Mouse (Mus musculus) T-helper 1 cell (primary cell): Measurements from ENCODE around the gene Gstm6.

Experiments used
- in situ Hi-C: fragments of 300-600 bp; cut with MboI, MseI; formaldehyde crosslinking; loops from one replicate; pipeline ENCODE4 v1.15.1; 2025; ENCODE audit warnings: high pct_unique_total_duplicates

Gene Gstm6

DNA sequence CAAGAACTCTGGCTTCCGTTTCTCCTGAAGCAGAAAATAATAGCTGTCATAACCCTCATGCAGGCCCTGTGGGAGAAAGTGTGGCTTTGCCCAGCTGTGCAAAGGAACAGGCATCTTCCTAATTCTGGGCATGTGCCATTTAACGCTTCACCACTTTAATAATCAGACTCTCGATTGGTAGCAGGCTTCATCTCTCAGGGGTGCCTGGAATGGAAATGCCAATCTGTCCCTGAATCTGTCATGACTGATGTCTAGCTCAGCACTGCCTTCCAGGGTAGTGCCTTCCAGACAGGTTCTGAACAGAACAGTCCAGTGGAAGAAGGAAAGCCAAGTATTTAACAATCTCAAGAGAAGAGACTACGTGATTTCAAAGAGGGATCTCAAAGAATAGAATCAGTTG, 2.3 kb downstream of the Gstm6 start:
- in situ Hi-C loops, result no loop called here

DNA sequence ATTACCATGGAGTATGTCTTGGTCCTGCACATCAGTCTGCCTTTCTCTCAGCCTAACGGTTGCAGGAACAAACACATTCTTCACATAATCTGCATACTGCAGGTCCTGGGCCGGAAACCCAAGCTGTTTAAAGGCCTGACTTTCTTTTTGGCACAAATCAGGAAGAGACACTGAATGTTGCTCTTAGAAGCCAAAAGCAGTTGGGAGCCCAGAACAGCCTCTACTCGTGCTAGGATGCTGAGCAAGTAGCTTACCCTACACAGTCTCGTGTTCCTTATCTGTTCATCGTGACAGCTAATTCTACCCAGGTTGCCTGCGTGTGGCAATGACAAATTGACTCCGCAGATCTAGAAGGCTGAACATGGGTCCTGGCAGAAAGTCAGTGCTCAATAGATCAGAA, 3.0 kb downstream of the Gstm6 start:
- in situ Hi-C loops, result no loop called here

DNA sequence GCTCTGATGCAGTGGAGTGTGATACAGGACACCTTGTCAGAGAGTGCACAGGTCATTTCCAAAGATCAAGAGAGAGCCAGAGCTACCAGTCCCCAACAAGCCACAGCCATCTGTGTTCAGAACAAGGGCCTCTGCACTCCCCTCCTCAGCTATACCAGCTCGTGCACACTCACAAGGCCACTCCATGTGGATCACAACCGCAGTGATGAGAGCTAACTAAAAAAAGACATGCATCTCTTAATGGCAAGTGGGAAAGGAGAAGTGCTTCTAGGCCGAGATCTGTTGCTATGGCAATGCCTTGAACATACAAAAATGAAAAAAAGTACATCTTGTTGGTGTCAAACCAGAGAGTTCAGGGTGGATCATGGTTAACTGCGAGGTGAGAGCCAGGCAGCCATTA, 3.7 kb downstream of the Gstm6 start:
- in situ Hi-C loops, result no loop called here

DNA sequence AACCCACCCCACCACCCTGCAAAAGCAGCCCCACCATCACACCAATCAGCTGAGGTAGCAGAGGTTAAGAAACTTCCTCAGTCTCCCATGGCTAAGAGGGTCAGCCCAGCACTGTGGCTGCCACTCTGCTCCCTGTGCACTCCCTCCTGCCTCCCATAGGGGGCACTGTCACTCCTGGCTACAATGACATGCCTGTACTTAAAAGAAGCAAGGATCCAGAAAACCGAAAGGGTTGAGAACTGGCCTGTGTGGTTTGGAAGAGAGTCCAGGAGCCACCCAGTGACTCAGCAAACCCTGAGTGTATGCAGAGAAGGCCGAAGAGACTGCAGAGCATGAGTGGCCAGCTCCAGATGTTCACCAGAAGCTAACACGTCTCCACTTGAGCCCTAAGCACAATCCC, 4.1 kb downstream of the Gstm6 start:
- in situ Hi-C loops, result no loop called here

DNA sequence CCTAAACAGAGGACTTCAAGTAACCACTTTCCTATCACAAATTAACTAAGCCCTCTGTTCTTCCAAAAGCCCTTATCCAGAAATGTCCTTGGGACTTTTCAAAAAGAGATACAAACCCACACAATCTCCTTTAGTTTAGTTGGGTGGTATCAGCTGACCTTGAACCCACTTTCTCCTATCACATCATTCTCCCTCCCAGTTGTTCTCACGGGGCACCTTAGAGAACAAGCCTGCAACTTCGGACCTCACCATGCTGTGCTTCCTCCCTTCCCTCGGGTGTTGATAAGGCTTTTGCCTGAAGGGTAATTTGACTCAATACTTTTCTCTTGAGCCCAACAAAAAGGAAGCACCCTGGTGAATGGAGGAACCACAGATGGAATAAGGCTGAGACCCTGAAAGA, 7.7 kb downstream of the Gstm6 start:
- in situ Hi-C loops, result no loop called here

DNA sequence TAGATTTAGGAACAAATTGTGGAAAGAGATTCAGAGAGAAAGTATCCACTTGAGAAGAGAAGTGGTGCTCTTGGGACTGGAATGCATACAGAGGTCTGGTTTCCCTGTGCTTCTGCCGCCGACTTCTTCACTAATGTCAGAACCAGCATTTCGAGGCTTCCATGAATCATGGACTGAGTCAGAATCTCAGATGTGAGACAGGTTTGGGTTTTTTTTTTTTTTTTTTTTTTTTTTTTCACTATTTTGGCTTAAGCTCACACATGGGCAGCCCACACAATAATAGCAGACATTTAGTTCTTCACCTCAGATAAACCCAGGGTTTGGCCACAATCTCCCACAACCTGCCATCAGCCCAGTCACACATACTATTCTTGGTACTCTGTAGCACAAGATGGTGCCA, 8.3 kb downstream of the Gstm6 start:
- in situ Hi-C loops, result no loop called here

DNA sequence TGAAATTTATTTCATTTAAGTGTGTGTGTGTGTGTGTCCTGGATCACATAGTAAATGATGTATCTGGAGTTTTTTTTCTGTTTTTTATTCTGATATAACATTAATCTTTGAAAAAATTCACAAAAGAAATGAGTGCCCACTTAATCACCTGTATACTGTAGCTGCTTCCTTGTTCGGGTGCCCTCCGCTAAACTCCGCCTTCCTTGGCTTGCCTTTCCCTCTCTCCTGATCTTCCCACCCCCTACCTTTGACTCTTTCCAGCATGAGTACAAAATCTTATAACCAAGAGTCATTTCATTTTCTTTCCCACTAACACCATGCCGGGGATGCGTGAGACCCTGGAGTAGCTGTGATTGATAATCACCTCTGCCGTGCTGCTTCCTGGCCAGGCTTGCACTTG, 11.4 kb downstream of the Gstm6 start:
- in situ Hi-C loops, result no loop called here

DNA sequence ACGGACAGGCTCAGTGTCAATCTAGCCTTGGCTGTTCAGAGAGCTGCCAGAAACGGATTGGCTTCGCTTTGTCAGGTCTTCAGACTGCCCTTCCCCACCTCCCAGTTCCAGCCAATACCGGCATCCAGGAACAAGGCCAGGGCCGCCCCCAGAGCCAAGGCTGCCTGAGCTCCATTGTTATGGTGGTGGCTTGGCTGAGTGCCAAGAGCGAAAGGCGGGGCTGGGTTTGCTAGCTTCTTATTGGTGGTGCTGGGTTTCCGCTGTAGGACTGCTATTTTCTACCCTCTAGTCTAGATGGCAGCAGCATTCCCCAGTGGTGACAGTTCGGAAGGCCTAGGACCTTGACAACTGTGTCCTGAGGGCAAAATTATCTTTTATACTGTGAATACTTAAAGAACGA, 11.9 kb downstream of the Gstm6 start, which contains the start of gene Gstm7:
Gstm7 (minus strand) TSS at position 148 of the 400 bp plus-strand sequence.
- in situ Hi-C loops, result no loop called here

DNA sequence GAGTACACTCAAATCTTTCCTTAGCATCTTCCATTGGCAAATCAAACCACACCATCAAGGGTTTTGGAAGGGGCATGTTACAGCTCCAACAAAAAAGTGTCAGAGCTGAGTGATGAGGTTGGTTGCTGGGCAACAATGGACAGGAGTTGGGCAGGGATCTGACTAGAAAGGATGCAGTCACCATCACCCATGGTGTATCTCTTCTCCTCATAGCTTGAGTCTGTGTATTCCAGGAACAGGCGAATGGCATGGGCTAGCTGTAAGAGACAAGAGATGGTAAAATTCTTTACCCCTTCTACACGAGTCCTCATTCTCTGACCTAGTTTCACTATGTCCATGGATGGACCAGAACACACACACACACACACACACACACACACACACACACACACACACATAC, 12.4 kb downstream of the Gstm6 start:
- in situ Hi-C loops, result no loop called here

DNA sequence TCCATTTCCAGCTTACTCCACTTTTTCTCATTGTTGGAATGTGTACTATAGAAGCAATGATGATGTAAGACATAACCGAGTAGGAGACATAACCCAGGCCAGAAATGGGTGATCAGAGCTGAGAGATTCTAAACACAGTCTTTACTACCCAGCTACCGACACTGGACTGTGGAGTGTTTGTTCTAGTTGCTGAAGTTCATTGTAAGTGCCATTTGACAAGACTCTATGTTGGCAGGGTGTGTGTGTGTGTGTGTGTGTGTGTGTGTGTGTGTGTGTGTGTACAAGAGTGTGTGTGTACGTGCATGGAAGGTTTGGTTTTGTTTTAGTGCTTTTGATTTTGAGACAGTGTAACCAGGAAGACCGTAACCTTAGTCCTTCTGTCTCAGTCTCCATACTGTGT, 13.8 kb downstream of the Gstm6 start:
- in situ Hi-C loops, result no loop called here

DNA sequence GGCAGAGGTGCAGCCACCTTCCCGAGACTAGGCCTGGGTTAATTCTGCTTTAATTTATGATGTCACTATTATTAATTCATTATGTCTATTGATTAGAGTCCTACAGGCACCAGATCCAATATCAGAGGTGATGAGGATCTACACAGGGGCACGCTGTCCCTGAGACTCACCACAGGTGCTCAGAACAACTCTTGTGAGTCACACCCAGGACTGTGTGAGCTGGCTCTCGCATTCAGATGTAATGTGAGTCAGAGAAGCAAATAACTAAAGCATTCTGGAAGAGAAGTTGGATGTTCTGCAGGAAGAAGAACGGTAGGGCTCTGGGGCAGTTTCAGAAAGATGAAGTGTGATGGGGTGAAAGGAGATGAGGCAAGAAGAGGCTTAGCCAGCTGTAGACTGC, 14.3 kb downstream of the Gstm6 start:
- in situ Hi-C loops, result no loop called here

DNA sequence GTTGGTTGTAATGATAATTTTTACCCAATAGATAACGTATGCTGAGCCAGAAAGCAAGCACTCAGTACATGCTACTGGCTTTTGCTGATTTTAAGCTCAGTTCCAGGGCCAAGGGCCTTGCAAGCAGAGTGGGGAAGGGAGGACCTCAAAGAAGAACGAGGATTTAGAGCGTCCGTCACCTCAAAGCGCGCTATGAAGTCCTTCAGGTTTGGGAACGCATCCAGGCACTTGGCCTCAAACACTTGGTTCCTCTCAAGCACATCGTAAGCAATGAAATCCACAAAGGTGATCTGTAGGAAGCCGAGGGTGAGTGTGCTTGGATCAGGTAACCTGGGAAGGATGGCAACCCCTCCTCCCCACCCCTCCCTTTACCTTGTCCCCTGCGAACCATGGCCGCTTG, 14.9 kb downstream of the Gstm6 start:
- in situ Hi-C loops, result no loop called here

DNA sequence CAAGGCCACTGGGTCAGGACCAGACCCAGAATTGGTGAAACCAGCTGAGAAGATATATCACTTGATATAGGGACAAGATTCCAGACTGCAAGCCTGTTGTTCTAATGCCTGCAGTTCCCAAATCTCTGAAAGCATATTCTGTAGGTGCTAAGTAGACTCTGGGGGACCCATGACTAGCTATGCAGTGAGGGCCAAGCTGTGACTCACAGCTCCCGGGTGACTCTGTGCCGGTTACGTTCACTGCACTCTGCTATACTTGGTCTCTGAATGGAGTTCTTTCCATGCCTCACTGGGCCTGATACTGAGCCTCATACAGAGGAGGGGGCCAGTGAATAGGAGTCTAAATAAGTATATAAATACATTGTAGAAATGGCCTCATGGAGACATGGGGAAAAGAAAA, 15.7 kb downstream of the Gstm6 start:
- in situ Hi-C loops, result no loop called here

DNA sequence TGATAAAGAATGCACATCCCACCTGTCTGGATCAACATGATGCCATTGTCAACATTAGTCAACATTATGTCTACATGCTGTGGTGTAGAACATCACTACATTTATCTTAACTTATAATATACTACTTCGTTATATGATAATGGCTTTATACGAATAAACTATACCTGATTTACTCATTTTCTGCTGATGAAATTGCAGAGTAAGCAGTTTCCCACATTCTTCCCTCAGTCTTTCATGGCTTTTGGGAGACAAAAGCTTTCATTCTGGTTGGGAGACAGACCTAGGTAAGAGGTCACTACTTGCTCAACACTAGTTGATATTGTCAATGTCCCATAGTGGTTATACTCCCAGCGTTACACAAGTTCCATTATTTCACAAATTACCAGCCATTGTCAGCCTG, 18.2 kb downstream of the Gstm6 start:
- in situ Hi-C loops, result no loop called here

DNA sequence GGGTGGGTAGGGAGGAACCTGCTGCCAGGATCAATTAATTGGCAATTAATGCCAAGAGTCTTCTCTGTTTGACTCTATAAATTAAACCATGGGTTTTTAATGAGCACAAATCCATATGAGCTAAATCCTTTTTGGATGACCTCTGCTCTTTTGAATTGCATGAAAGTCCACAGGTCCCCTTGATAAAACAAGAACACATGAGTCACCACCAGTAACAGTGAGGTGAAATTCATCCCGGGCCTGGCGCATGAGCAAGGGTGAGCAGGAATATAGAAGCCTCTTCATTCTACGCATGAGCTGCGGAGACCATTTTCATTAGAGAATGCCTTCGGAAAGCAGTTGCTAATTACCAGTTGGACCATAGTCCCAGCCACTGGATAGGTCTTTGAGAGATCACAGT, 23.2 kb downstream of the Gstm6 start:
- in situ Hi-C loops, result no loop called here

DNA sequence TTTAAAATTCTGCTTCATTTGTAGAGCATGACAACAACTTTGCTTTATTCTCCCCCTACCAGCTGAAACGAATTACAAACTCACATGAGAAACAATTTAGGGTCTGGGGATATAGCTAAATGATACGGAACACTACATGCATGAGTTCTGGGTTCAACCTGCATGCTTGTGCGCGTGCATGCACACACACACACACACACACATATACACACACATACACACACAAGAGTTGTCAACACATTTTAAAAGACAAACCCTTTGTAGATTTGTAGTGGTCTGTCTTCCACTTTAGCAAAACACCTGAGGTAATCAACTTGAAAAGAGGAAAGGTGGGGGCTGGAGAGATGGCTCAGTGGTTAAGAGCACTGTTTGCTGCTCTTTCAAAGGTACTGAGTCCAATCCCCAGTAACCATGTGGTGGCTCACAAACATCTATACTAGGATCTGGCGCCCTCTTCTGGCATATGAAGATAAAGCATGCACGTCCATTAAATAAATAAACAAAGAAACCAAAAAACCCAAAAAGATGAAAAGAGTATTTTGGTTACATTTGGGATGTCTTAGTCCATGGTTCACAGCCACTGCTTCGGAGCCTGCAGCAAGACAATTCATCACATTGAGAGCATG, 25.7 kb downstream of the Gstm6 start:
- in situ Hi-C loops, result no loop called here

DNA sequence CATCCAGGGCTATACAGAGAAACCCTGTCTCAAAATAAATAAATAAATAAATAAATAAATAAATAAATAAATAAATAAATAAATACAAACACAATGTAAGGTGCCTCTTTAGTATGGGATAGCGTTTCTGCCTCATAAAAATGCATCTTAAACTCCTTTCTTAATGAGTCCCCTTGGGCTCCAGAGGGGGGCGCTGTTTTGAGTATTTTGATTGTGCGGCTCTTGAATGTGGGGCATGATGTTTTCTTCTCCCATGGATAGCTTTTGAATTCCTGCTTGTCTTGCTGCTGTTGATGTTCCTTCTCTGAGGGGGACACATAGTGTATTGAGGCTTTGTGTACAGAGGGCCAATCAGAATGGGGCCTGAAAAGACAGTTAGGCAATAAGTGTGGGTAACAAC, 26.5 kb downstream of the Gstm6 start:
- in situ Hi-C loops, result no loop called here

DNA sequence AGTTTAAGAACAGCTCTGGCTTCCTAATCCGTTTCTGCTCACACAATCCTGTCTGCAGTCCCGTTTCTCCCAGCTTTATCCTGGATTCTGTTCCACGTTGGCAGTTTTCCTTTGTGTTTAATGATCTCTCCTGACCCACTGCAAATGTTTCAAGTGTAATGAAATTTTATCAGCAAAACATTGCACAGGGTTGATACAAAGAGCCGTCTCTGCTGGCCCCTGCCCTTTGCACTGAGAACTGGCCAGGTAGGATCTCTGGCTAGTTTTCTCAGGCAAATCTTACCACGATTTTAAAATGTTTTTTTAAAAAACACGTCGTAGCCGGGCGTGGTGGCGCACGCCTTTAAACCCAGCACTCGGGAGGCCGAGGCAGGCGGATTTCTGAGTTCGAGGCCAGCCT, 26.9 kb downstream of the Gstm6 start:
- in situ Hi-C loops, result no loop called here

DNA sequence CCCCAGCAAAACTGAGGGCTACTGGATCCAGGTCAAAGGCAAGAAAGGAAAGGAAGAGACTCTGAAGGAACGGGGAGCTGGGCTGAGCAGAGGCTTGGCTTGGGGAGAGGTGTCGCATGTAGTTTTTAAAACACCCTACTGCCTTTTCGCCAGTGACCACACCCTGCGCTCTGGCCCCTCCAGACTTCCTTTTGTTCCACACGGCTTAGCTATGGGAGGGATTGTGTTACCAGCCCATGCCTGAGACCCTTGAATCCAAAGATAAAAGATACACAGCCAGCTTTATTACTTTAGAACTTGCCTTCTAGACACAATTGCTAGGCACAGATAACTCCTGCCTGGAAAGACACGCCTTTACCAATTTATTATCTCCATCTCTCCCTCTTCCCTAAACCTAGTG, 37.6 kb downstream of the Gstm6 start:
- in situ Hi-C loops, result no loop called here

DNA sequence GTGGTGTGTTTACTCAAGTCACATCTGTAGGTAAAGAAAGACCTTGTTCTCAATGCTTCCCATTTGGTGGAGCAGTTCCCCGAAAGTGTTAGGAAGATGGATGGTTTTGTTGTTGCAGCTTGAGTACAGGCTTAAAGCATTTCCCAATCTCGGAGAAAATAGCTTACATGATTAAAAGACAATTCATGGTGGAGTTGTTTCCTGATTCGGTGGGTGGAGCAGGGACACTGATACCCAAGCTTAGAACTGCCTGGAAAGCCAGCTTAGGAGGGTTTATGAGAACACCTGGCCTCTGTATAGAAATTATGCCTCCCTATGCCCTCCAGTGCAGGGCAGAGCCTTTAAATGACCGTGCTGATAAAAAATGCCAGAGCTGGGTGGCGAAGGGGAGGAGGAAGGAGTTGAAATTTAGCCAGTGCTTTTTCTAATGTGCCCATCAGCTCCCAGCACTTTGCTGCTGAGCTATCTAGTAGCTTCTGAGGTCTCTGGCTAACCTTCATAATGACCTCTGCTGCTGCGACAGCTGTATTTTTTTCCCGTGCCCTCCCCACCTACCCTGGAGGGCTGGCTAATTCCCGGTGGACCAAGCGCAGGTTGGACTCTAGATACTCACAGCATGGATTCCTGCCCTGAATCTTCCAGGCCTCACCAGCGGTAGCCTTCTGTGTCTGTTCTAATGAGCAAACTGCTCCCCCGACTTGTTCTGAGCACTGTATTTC, 42.4 kb downstream of the Gstm6 start:
- in situ Hi-C loops, result no loop called here

DNA sequence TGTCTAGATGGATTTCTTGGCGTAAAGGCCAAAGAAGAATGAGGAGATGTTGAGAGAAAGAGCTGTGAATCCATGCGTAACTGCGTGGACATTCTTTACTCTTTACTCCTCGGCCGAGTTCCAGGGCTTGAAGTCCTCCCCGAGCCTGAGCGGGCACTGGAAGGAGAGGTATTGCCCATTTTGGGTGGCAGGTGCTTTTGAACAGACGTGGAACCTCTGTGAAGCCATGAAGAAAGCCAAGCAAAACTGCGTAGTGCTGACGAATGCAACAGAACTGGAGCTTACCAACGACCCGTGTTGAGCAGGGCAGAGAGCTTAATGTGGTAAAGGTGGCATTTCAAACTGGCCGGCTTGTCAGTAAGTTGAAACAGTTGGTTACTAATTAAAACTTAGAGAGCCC, 44.9 kb downstream of the Gstm6 start:
- in situ Hi-C loops, result no loop called here

DNA sequence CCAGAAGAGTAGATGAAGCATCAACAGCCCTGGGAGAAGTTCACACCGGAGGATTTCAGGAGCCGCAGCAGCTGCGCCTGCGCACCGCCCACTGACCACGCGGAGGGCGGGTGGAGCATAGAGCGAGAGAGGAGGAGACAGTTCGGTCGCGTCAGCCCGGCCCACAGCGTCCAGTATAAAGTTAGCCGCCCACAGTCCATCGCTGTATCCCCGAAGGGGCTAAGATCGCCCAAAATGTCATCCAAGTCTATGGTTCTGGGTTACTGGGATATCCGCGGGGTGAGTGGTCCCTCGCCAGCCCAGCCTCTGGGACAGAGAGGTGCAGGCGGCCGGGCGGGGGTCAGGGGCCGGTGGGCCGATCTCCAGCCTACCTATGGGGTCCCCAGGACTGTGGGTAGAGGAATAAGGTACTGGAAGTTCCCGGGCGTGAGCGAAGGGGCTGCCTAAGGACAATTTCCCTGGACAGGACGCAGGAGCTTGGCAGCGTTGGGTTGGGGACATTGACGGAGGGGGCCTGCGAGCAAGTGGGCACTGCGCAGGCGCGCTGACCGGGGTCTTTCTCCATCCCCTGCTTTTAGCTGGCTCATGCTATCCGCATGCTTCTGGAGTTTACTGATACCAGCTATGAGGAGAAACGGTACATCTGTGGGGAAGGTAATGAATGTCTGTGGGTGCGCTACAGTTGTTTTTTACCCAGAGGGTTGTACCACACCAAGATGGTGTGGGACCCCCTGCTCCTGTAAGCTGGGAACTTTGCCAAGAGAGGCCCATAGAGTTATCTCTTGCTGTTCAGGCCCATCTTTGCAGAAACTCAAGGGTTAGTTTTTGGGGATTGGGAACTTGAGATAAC, 47.6 kb downstream of the Gstm6 start, which contains the start of gene Gstm5:
Gstm5 (plus strand) TSS at position 102 of the 850 bp plus-strand sequence.
- in situ Hi-C loops, result no loop called here
